Mouse (Mus musculus): ENCODE measurements around the gene Fosl1. TPM values are rescaled to one million over a fixed set of nuclear protein-coding genes. Genes with fewer than 3 reads are reported as not detected.

Gene Fosl1
- polyA plus RNA-seq, 1 experiment from 2014 or later = not detected

DNA sequence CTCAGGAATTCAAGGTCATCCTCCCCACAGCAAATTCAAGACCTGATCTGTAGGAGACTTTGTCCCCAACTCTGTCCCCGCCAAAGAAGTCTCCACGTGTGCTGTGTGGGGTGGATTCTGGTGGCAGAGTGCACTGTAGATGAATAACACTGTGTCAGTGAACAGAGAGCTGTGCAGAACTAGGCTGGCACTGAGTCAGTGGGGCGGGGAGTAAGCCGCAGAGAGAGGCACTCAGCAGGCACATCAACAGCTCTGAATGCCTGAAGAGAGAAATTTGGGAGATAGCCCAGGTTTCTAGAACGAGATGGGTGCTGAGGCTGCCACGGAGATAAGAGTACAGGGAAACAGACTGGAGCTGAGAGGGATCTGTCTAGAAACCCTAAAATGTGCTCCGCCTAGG, 11.7 kb downstream of the Fosl1 start:
- no peak for ATAC-seq
- WGBS = 75% methylated on average over 7 of the region's 7 CpGs
- peaks cover 42% of the 10 kb centered on the region for H3K4me1 ChIP-seq (ENCODE audit: control insufficient read depth, insufficient read depth, low read depth, low read length)

DNA sequence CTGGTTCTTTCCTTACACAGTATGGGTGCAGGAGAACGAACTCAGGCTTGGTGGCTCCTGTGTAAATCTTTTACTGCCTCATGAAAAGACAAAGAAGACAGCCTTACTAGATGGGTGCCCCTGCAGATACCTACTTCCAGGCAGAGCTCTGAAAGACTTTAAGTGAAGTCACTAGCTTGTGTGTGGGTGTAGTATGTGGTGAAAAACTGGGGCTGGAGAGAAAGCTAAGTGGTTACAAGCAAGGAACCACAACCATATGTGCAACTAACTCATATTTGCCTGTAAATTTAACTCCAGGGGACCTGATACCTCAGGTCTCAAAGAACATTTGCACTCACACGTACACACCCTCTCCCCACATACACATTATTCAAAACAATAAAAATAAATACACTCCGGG, 12.5 kb downstream of the Fosl1 start:
- ATAC-seq = no peak
- 26% methylated on average over 3 of the region's 3 CpGs for WGBS
- Histone ChIP-seq H3K27me3 (replicated peaks; ENCODE audit: control insufficient read depth, insufficient read depth, low read length) (no peaks in the 10 kb centered on the region), H3K4me3 (ENCODE audit: low read length) (peak overlapping the region; percentile 73), H3K27ac (ENCODE audit: low read depth, low read length) (peak overlapping the region; percentile 79), H3K4me2 (ENCODE audit: low read length) (peak overlapping the region; percentile 94), H3K4me1 (ENCODE audit: control insufficient read depth, insufficient read depth, low read depth, low read length) (peaks cover 45% of the 10 kb centered on the region), H3K9me3 (ENCODE audit: control insufficient read depth, low read length) (no peaks in the 10 kb centered on the region), H3K36me3 (ENCODE audit: control insufficient read depth, insufficient read depth, low read length) (peaks cover 10% of the 10 kb centered on the region), H3K9ac (ENCODE audit: low read depth, low read length) (peak overlapping the region; percentile 82)

More for the DNA sequence above, 11.7 kb downstream of the Fosl1 start:
- Histone ChIP-seq H3K4me2 (ENCODE audit: low read length) (no peak overlapping the region), H3K36me3 (ENCODE audit: control insufficient read depth, insufficient read depth, low read length) (peaks cover 9% of the 10 kb centered on the region), H3K9ac (ENCODE audit: low read depth, low read length) (no peak overlapping the region), H3K27me3 (replicated peaks; ENCODE audit: control insufficient read depth, insufficient read depth, low read length) (no peaks in the 10 kb centered on the region), H3K27ac (ENCODE audit: low read depth, low read length) (no peak overlapping the region), H3K4me3 (ENCODE audit: low read length) (no peak overlapping the region), H3K9me3 (ENCODE audit: control insufficient read depth, low read length) (no peaks in the 10 kb centered on the region)

DNA sequence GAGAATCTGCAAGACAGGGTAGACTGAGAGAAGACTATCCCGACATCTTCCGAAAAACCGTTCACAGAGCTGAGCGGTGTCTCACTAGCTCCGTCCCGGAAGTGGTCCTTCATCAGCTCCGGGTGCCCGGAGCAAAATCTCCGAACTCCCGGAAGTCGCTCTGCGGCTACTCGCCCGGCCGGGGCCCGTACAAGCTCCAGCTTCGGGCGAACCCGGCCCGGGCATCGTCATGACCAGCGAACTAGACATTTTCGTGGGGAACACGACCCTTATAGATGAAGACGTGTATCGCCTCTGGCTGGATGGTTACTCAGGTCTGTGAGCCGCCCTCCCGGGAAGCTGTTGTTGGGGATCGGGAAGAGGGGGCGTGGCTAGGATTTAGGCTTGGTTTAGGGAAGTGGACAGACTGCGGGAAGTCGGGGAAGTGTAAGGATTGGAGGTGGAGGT, 13.1 kb downstream of the Fosl1 start, which contains the start of gene Fibp:
Fibp (plus strand) TSS at position 151 of the 447 bp plus-strand sequence.
- ATAC-seq = peak; percentile 66
- peak within 1 kb of the TSS; percentile 82 for H3K9ac ChIP-seq (ENCODE audit: low read depth, low read length)
- under 1% methylated on average over 32 of the region's 32 CpGs for WGBS
- H3K4me2 ChIP-seq (ENCODE audit: low read length) = peak within 1 kb of the TSS; percentile 94
- H3K27me3 ChIP-seq (replicated peaks; ENCODE audit: control insufficient read depth, insufficient read depth, low read length) = no peaks in the 10 kb centered on the region
- H3K27ac ChIP-seq (ENCODE audit: low read depth, low read length) = peak within 1 kb of the TSS; percentile 79
- peaks cover 39% of the 10 kb centered on the region for H3K4me1 ChIP-seq (ENCODE audit: control insufficient read depth, insufficient read depth, low read depth, low read length)
- H3K4me3 ChIP-seq (ENCODE audit: low read length) = peak within 1 kb of the TSS; percentile 73
- peaks cover 15% of the 10 kb centered on the region for H3K36me3 ChIP-seq (ENCODE audit: control insufficient read depth, insufficient read depth, low read length)
- no peaks in the 10 kb centered on the region for H3K9me3 ChIP-seq (ENCODE audit: control insufficient read depth, low read length)

DNA sequence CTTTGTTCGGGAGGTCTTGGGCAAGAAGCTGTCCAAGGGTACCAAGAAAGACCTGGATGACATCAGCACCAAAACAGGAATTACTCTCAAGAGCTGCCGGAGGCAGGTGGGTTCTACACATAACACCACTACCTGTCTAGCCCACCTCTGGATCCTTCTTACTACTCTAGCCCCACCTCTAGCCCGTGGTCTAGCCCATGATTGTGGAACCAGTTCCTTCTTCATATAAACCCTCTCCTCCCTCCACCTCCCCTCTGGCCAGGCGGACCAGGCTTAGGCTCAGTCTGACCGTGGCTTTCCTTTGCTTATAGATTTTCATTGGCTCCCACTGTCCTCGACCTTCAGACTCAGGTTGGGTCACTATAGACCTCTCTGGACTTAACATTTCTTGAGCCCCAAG, 14.1 kb downstream of the Fosl1 start:
- H3K9me3 ChIP-seq (ENCODE audit: control insufficient read depth, low read length) = no peaks in the 10 kb centered on the region
- H3K4me1 ChIP-seq (ENCODE audit: control insufficient read depth, insufficient read depth, low read depth, low read length) = peaks cover 30% of the 10 kb centered on the region
- WGBS = 88% methylated on average over 6 of the region's 6 CpGs
- H3K27ac ChIP-seq (ENCODE audit: low read depth, low read length) = no peak overlapping the region
- H3K9ac ChIP-seq (ENCODE audit: low read depth, low read length) = peak overlapping the region; percentile 82
- H3K4me3 ChIP-seq (ENCODE audit: low read length) = peak overlapping the region; percentile 73
- ATAC-seq = no peak
- H3K36me3 ChIP-seq (ENCODE audit: control insufficient read depth, insufficient read depth, low read length) = peaks cover 20% of the 10 kb centered on the region
- no peaks in the 10 kb centered on the region for H3K27me3 ChIP-seq (replicated peaks; ENCODE audit: control insufficient read depth, insufficient read depth, low read length)
- peak overlapping the region; percentile 94 for H3K4me2 ChIP-seq (ENCODE audit: low read length)

DNA sequence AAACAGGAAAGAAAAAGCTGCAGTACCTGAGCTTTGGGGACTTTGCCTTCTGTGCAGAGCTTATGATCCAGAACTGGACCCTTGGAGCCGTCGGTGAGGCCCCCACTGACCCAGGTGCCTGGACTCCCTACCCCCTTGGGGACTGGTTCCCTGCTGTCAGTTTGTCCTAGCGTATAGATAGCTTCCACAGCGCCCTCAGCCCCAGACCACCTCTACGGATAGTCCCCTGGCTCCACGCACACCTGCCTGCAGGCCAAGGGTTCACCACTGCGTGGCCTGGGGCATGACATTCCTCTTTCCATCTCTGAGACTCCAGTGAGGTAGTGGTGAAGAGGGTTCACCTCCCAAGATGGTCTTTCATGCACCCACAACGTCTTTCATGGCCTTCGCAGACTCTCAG, 15.9 kb downstream of the Fosl1 start:
- 87% methylated on average over 9 of the region's 9 CpGs for WGBS

DNA sequence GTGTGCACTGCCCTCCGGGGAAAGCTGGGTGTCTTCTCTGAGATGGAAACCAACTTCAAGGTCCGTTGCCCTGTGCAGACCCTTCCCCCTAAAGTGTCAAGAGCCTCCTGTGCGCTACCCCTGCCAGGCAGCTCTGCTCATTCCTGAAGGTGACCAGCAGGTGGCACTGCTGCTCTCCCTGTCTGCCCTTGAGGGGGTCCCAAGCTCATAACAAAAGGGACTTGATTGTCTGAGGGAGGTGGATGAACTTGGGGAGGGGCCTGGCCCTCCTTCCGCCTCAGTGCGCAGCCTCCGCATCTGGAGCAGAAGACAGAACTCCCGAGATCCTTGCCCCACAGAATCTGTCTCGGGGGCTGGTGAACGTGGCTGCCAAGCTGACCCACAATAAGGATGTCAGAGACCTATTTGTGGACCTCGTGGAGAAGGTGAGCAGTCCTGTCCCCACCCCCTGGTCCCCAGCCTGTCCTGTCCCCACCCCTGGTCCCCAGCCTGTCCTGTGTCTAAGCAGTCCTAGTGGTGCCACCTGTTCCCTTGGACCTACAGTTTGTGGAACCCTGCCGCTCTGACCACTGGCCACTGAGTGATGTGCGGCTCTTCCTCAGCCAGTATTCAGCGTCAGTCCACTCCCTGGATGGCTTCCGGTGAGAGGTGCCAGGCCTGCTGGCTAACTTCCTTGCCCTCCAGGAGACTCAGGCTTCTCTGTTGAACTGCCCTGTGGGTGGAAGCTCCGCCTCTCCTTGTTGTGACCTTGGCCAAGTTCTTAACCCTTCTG, 16.6 kb downstream of the Fosl1 start:
- 36% methylated on average over 14 of the region's 15 CpGs for WGBS
- H3K36me3 ChIP-seq (ENCODE audit: control insufficient read depth, insufficient read depth, low read length) = peaks cover 32% of the 10 kb centered on the region
- peak overlapping the region; percentile 43 for H3K9ac ChIP-seq (ENCODE audit: low read depth, low read length)
- peaks cover 22% of the 10 kb centered on the region for H3K4me1 ChIP-seq (ENCODE audit: control insufficient read depth, insufficient read depth, low read depth, low read length)
- H3K4me2 ChIP-seq (ENCODE audit: low read length) = peak overlapping the region; percentile 50
- H3K27me3 ChIP-seq (replicated peaks; ENCODE audit: control insufficient read depth, insufficient read depth, low read length) = no peaks in the 10 kb centered on the region
- peak overlapping the region; percentile 69 for H3K27ac ChIP-seq (ENCODE audit: low read depth, low read length)
- no peaks in the 10 kb centered on the region for H3K9me3 ChIP-seq (ENCODE audit: control insufficient read depth, low read length)
- H3K4me3 ChIP-seq (ENCODE audit: low read length) = peak overlapping the region; percentile 28
- peak; percentile 57; the same call in 1 of the 2 replicates for ATAC-seq

More for the DNA sequence above, 15.9 kb downstream of the Fosl1 start:
- H3K9ac ChIP-seq (ENCODE audit: low read depth, low read length) = no peak overlapping the region
- peaks cover 23% of the 10 kb centered on the region for H3K4me1 ChIP-seq (ENCODE audit: control insufficient read depth, insufficient read depth, low read depth, low read length)
- H3K4me3 ChIP-seq (ENCODE audit: low read length) = no peak overlapping the region
- ATAC-seq = no peak
- H3K36me3 ChIP-seq (ENCODE audit: control insufficient read depth, insufficient read depth, low read length) = peaks cover 32% of the 10 kb centered on the region
- no peak overlapping the region for H3K27ac ChIP-seq (ENCODE audit: low read depth, low read length)
- no peaks in the 10 kb centered on the region for H3K9me3 ChIP-seq (ENCODE audit: control insufficient read depth, low read length)
- H3K27me3 ChIP-seq (replicated peaks; ENCODE audit: control insufficient read depth, insufficient read depth, low read length) = no peaks in the 10 kb centered on the region
- H3K4me2 ChIP-seq (ENCODE audit: low read length) = no peak overlapping the region

DNA sequence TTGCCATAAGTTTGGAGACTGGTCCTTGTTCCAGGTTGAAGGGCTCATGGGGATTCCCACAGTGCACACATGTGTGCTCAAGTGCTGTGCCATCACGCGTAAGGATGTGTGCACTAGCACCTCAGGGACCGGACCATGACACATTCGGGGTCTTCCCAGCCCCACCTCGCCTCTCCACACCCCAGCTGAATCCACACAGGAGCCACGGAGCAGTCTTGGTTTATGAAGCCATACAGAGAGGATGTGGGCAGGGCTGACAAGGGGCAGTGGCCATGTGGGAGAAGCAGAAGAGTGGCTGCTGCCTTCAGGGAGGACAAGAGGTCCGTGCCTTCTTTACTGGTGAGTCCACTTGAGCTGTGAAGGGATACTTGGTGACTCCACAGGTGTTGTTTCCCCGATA, 17.7 kb downstream of the Fosl1 start:
- Histone ChIP-seq H3K36me3 (ENCODE audit: control insufficient read depth, insufficient read depth, low read length) (peaks cover 32% of the 10 kb centered on the region), H3K27me3 (replicated peaks; ENCODE audit: control insufficient read depth, insufficient read depth, low read length) (no peaks in the 10 kb centered on the region)

DNA sequence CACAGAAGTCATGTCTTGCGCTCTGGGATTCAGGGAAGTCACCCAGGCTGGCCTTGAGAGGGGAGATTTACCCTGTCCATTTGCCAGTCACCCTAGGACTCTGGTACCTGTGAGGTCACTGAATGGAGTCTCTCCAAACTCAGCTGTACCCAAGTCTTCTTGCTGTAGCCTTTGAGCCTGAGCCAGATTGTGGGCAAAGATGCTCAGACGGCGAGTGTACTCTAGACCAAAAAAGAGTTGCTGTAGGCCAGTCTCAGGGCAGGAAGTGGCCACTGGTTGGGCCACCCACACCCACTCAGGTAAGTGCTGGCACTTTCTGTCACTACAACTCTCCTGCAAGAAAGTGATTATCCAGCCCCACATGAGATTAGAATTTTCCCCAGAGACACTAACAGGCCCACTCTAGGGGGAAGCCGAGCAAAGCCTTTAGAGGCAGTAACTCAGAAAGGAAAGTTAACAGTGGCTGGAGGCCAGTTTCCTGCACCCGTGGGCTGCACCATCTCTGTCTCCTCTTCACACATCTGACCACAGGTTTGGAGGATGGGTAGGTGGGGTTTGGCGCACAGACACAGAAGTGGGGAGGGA, 19.7 kb downstream of the Fosl1 start:
- H3K36me3 ChIP-seq (ENCODE audit: control insufficient read depth, insufficient read depth, low read length) = peaks cover 29% of the 10 kb centered on the region
- H3K4me1 ChIP-seq (ENCODE audit: control insufficient read depth, insufficient read depth, low read depth, low read length) = peaks cover 7% of the 10 kb centered on the region
- WGBS = 93% methylated on average over 6 of the region's 6 CpGs
- H3K27me3 ChIP-seq (replicated peaks; ENCODE audit: control insufficient read depth, insufficient read depth, low read length) = no peaks in the 10 kb centered on the region
- no peak overlapping the region for H3K9ac ChIP-seq (ENCODE audit: low read depth, low read length)
- no peak overlapping the region for H3K27ac ChIP-seq (ENCODE audit: low read depth, low read length)
- no peak for ATAC-seq
- no peak overlapping the region for H3K4me3 ChIP-seq (ENCODE audit: low read length)
- H3K4me2 ChIP-seq (ENCODE audit: low read length) = no peak overlapping the region
- no peaks in the 10 kb centered on the region for H3K9me3 ChIP-seq (ENCODE audit: control insufficient read depth, low read length)

More for the DNA sequence above, 17.7 kb downstream of the Fosl1 start:
- WGBS = 94% methylated on average over 8 of the region's 8 CpGs
- Histone ChIP-seq H3K9ac (ENCODE audit: low read depth, low read length) (no peak overlapping the region), H3K4me2 (ENCODE audit: low read length) (no peak overlapping the region), H3K4me1 (ENCODE audit: control insufficient read depth, insufficient read depth, low read depth, low read length) (peaks cover 19% of the 10 kb centered on the region), H3K27ac (ENCODE audit: low read depth, low read length) (no peak overlapping the region; the same call in 1 of the 2 replicates), H3K4me3 (ENCODE audit: low read length) (no peak overlapping the region), H3K9me3 (ENCODE audit: control insufficient read depth, low read length) (no peaks in the 10 kb centered on the region)
- ATAC-seq = no peak

DNA sequence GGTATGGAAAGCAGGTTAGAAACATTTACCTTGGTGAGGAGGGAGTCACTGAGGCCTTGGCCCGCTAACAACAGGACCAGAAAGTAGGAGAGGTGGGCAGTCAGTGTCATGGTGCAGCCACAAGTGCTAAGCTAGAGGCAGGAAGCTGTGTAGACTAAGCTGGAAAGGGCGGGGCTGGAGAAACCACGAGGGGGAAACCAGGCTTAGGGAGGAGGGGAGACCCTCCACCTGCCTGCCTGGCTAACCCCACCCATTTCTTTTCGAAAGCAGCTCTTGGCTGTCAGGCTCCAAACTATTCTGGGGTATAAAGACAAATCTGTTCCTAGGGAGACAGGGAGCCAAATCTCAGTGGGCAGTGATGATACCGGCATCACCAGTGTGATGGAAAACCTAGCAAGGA, 21.0 kb downstream of the Fosl1 start, which contains the start of gene Ctsw:
Ctsw (minus strand) TSS at position 134 of the 400 bp plus-strand sequence.
- Histone ChIP-seq H3K36me3 (ENCODE audit: control insufficient read depth, insufficient read depth, low read length) (peaks cover 28% of the 10 kb centered on the region), H3K9ac (ENCODE audit: low read depth, low read length) (no peak within 1 kb of the TSS), H3K4me1 (ENCODE audit: control insufficient read depth, insufficient read depth, low read depth, low read length) (peaks cover 7% of the 10 kb centered on the region), H3K4me3 (ENCODE audit: low read length) (no peak within 1 kb of the TSS), H3K27ac (ENCODE audit: low read depth, low read length) (no peak within 1 kb of the TSS), H3K4me2 (ENCODE audit: low read length) (no peak within 1 kb of the TSS), H3K9me3 (ENCODE audit: control insufficient read depth, low read length) (no peaks in the 10 kb centered on the region), H3K27me3 (replicated peaks; ENCODE audit: control insufficient read depth, insufficient read depth, low read length) (no peaks in the 10 kb centered on the region)
- 63% methylated on average over 5 of the region's 5 CpGs for WGBS
- no peak for ATAC-seq
